Mouse (Mus musculus) stomach, postnatal 0 days (tissue): ENCODE measurements around the gene Akirin2. TPM values are rescaled to one million over a fixed set of nuclear protein-coding genes. Genes with fewer than 3 reads are reported as not detected.

Experiments
- ATAC-seq: fragments of 200-750 bp; cut with Nextera tagmentation; 2 replicates; pipeline ENCODE4 v1.8.0; 2017; ENCODE audit not compliant: low FRiP score, low TSS enrichment
- DNase-seq: peaks from one replicate; pipeline ENCODE4 v3.0.0-alpha.2; 2016; ENCODE audit warnings: low spot score
- H3K27ac ChIP-seq: fragments of 300-500 bp; sonication (generic); replicated peaks from 2 replicates; pipeline ENCODE4 v1.5.1; 2014; ENCODE audit warnings: mild to moderate bottlenecking, control low read depth
- H3K27me3 ChIP-seq: fragments of 300-500 bp; sonication (generic); 2 replicates; pipeline ENCODE4 v1.6.1; 2014; ENCODE audit warnings: low read length; ENCODE audit not compliant: control insufficient read depth, insufficient read depth
- H3K36me3 ChIP-seq: fragments of 300-500 bp; sonication (generic); 2 replicates; pipeline ENCODE4 v1.6.1; 2014; ENCODE audit warnings: low read length, mixed read lengths; ENCODE audit not compliant: control insufficient read depth, insufficient read depth
- H3K4me1 ChIP-seq: fragments of 300-500 bp; sonication (generic); replicated peaks from 2 replicates; pipeline ENCODE4 v1.6.1; 2014; ENCODE audit warnings: antibody characterized with exemption; ENCODE audit not compliant: control insufficient read depth, insufficient read depth
- H3K4me2 ChIP-seq: fragments of 300-500 bp; sonication (generic); replicated peaks from 2 replicates; pipeline ENCODE4 v1.6.1; 2014; ENCODE audit warnings: low read depth, mild to moderate bottlenecking, control low read depth, moderate library complexity
- H3K4me3 ChIP-seq: fragments of 300-500 bp; sonication (generic); 2 replicates; pipeline ENCODE4 v1.5.1; 2014; ENCODE audit warnings: low read depth, low read length, control low read depth
- H3K9ac ChIP-seq: fragments of 300-500 bp; sonication (generic); 2 replicates; pipeline ENCODE4 v1.6.1; 2014; ENCODE audit warnings: mild to moderate bottlenecking, low read length, control low read depth, mixed read lengths
- H3K9me3 ChIP-seq: fragments of 300-500 bp; sonication (generic); 2 replicates; pipeline ENCODE4 v1.6.1; 2016; ENCODE audit warnings: low read length; ENCODE audit not compliant: control insufficient read depth
- CTCF ChIP-seq: IDR thresholded peaks from 2 replicates; pipeline ENCODE4 v1.5.1; 2016; ENCODE audit warnings: antibody characterized with exemption, low read depth, mild to moderate bottlenecking, moderate library complexity
- EP300 ChIP-seq: optimal IDR thresholded peaks from 2 replicates; pipeline ENCODE3; 2016; ENCODE audit warnings: antibody characterized with exemption
- WGBS: fragments of 180-500 bp; shearing (Covaris S2); extraction: QIAGEN DNeasy Blood & Tissue Kit; methylation state at CpG from one replicate; pipeline ENCODE4 v1.1.7; 2014; 5-methylcytosine and 5-hydroxymethylcytosine counted together
- polyA plus RNA-seq: library from polyadenylated mRNA; unstranded; fragments of >200 nt; fragmentation: Nextera tagmentation; extraction: Ambion mirVana; gene quantifications from 2 replicates; pipeline ENCODE4 v1.2.1, GENCODE M21; 2015

Akirin2 gene
- polyA plus RNA-seq = 31.8 and 33.1 TPM in 2 replicates

DNA sequence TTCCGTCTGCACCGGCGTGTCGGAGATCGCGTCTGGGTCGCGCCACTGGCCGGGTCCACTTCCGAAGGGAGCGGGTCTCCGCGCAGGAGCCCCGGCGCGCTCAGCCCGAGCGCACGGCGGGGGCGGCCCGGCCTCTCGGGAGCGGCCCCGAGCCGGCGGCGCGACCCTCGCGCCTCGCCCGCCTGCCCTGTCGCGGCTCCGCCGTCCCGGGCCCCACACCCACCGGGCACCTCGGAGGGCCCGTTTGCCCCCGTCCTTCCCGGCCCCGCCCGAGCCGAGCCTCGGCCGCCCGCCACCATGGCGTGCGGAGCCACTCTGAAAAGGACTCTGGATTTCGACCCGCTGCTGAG, at the start of gene Akirin2:
Gene Akirin2 (plus strand): TSS at position 190 of the 350 bp plus-strand sequence.
- Histone ChIP-seq H3K9me3 (no peaks in the 10 kb centered on the region), H3K36me3 (no peaks in the 10 kb centered on the region), H3K9ac (peak within 1 kb of the TSS; percentile 88), H3K4me3 (peak within 1 kb of the TSS; percentile 98), H3K4me2 (peak within 1 kb of the TSS; percentile 65), H3K4me1 (0 out of 2 replicates have a peak, but pooled peaks cover 4% of the 10 kb centered on the region), H3K27me3 (no peaks in the 10 kb centered on the region), H3K27ac (peak within 1 kb of the TSS; percentile 98)
- no peak for TF ChIP-seq CTCF
- DNase-seq (no peak), ATAC-seq (peak; percentile 62)
- under 1% methylated on average over 37 of the region's 53 CpGs for WGBS

DNA sequence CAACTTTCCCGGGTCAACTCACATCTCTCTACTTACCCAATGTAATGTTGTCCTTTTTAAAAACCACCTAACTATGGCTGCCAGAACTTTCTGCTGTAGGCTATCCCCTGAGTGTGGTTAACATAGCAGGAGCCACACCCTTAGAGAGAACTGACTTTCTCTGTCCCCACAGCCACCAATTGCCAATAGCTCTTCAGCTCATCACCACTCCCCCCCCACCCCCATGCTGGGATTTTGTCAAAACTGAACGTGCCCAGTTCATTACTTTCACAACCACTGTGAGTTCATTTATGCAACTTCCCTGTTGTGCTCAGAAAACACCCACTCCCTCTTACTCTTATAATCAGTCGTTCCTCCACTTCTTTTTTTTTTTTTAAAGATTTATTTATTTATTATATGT, 40.4 kb upstream of the Akirin2 start:
- 80% methylated on average over 3 of the region's 3 CpGs for WGBS
- TF ChIP-seq CTCF = no peak
- TF ChIP-seq EP300 = no peak

DNA sequence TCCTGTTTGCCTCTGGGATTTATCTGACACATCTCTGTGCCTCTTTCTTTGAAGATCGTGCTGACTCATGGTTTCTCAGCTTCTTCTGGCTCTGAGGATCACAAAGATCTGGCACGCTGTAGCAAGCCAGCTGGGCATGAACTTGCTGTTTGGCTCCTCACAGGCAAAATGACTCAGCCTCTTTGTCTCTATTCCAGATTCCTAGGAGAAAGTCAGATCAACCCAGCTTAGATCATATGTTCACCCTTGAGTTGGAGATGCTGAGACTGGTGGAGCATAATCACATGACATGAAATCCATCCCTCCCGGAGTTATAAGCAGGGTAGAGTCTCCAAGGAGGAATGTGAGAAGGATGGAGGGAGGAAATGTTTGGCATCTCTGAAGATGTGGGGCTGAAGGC, 27.9 kb upstream of the Akirin2 start:
- H3K9ac ChIP-seq = no peak overlapping the region
- H3K36me3 ChIP-seq = no peaks in the 10 kb centered on the region
- H3K4me2 ChIP-seq = no peak overlapping the region
- ATAC-seq (peak; percentile 42; the same call in 1 of the 2 replicates), DNase-seq (no peak)
- H3K9me3 ChIP-seq = no peaks in the 10 kb centered on the region
- WGBS = 43% methylated on average over 3 of the region's 3 CpGs
- no peaks in the 10 kb centered on the region for H3K27me3 ChIP-seq
- no peak overlapping the region for H3K27ac ChIP-seq
- TF ChIP-seq CTCF = no peak
- TF ChIP-seq EP300 = no peak
- no peaks in the 10 kb centered on the region for H3K4me1 ChIP-seq
- H3K4me3 ChIP-seq = no peak overlapping the region

More for the DNA sequence above, 40.4 kb upstream of the Akirin2 start:
- no peak overlapping the region for H3K4me2 ChIP-seq
- no peak overlapping the region for H3K9ac ChIP-seq
- no peaks in the 10 kb centered on the region for H3K36me3 ChIP-seq
- no peak overlapping the region for H3K4me3 ChIP-seq
- H3K4me1 ChIP-seq = no peaks in the 10 kb centered on the region
- H3K27ac ChIP-seq = no peak overlapping the region
- H3K27me3 ChIP-seq = no peaks in the 10 kb centered on the region
- DNase-seq (no peak), ATAC-seq (no peak)
- H3K9me3 ChIP-seq = no peaks in the 10 kb centered on the region

DNA sequence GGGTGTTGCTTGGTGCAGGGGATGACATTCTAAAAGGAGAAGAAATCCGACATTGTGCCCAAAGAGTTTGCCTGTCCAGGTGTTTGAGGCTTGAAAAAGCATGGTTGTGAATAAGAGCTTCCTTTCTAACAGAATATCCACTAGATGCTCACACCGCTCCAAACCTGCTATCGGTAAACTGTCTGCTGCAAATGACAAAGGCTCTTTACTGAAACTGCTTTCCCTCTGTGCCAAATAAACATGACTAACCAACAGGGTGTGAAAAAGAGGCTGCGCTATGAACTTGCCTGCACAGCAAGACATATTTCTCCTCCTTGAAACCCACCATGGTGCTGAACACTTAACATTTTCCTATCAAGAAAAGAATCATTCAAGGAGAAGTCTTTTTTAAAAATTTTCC, 27.2 kb upstream of the Akirin2 start:
- no peak for DNase-seq
- no peak overlapping the region for H3K9ac ChIP-seq
- no peaks in the 10 kb centered on the region for H3K9me3 ChIP-seq
- no peaks in the 10 kb centered on the region for H3K27me3 ChIP-seq
- ATAC-seq = no peak
- no peak overlapping the region for H3K27ac ChIP-seq
- 86% methylated on average over 4 of the region's 4 CpGs for WGBS
- H3K4me3 ChIP-seq = no peak overlapping the region
- H3K4me2 ChIP-seq = no peak overlapping the region
- no peaks in the 10 kb centered on the region for H3K36me3 ChIP-seq
- TF ChIP-seq EP300 (no peak), CTCF (no peak)
- H3K4me1 ChIP-seq = no peaks in the 10 kb centered on the region

DNA sequence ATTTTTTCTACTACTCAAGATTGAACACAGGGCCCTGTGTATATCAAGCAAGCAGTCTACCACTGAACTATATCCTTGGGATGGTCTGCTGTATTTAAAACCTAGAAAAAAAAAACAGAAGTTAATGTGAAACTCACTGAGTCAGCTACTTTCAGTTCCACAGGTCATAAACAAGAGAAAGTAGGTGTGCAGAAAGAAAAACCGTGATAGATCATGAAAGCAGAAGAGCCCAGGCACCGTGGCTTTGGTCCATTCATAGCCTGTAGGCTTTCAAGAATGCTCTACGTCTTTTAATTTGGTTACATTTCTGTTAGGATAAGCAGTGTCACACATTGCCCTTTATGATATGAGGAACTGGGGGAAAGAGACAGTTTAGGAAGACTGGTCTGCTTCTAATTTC, 24.0 kb upstream of the Akirin2 start:
- no peaks in the 10 kb centered on the region for H3K9me3 ChIP-seq
- no peak overlapping the region for H3K27ac ChIP-seq
- no peaks in the 10 kb centered on the region for H3K4me1 ChIP-seq
- H3K9ac ChIP-seq = no peak overlapping the region
- H3K4me3 ChIP-seq = no peak overlapping the region
- DNase-seq (no peak), ATAC-seq (no peak)
- H3K4me2 ChIP-seq = no peak overlapping the region
- no peaks in the 10 kb centered on the region for H3K27me3 ChIP-seq
- no peaks in the 10 kb centered on the region for H3K36me3 ChIP-seq
- 85% methylated on average over 3 of the region's 3 CpGs for WGBS
- TF ChIP-seq CTCF (no peak), EP300 (no peak)

DNA sequence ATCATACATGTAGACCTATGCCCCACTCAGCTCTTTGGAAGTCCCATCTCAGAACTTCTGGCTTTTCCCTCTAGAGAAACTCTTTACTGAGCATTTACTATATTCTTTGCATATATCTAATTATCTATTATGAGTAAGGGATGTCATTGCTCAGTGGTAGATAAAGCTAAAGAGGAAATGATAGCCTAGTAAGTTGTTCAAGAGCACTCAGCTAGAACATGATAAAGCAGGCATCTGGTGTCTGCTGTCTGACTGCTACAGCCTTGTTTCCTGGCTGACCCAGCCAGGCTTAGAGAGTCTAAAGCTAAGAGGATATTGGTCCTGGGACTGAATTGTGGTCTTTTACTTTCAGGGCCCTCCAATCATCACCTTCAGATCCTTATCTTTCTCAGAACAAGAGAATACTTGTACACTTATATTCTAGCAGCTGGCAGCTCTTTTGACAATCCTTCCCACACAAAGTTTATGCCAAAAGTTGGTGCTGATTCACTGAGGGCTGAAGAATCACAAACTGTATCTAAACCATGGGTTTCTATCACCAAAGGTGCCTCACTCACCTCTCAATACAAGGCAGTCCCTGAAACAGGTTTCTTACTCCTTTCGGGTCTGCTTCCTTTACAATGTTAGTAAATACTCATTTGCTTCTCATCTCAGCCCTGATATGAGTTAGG, 22.2 kb upstream of the Akirin2 start:
- no peak for TF ChIP-seq EP300
- no peak for TF ChIP-seq CTCF
- no peak overlapping the region for H3K27ac ChIP-seq
- no peak overlapping the region for H3K9ac ChIP-seq
- DNase-seq = no peak
- H3K4me1 ChIP-seq = no peaks in the 10 kb centered on the region
- no peaks in the 10 kb centered on the region for H3K27me3 ChIP-seq
- H3K36me3 ChIP-seq = no peaks in the 10 kb centered on the region
- H3K9me3 ChIP-seq = no peaks in the 10 kb centered on the region
- no peak for ATAC-seq
- no peak overlapping the region for H3K4me2 ChIP-seq
- H3K4me3 ChIP-seq = no peak overlapping the region
- 77% methylated on average over 1 of the region's 1 CpGs for WGBS
